Mouse (Mus musculus): Measurements from ENCODE around the gene Armh2. TPM values are rescaled to one million over a fixed set of nuclear protein-coding genes. Genes with fewer than 3 reads are reported as not detected.

The Armh2 gene
- polyA plus RNA-seq, 1 experiment from 2014 or later: not detected

- Histone ChIP-seq H3K9me3 (no peaks in the 10 kb centered on the region), H3K4me3 (replicated peaks) (no peak overlapping the region), H3K4me2 (replicated peaks) (no peak overlapping the region), H3K27ac (no peak overlapping the region), H3K36me3 (peaks cover 48% of the 10 kb centered on the region), H3K9ac (replicated peaks) (no peak overlapping the region), H3K4me1 (replicated peaks) (no peaks in the 10 kb centered on the region; the same call in 1 of the 2 replicates), H3K27me3 (peaks cover 14% of the 10 kb centered on the region; the same call in 1 of the 2 replicates)
- no peak for ATAC-seq
- WGBS: 79% methylated on average over 10 of the region's 10 CpGs
Observed at GRCm38 (mm10) chr13:24721502-24721901, 19.5 kb upstream of the Armh2 start.

- Histone ChIP-seq H3K4me3 (replicated peaks) (no peak overlapping the region), H3K9ac (replicated peaks) (no peak overlapping the region), H3K4me2 (replicated peaks) (no peak overlapping the region), H3K27me3 (peaks cover 18% of the 10 kb centered on the region; the same call in 1 of the 2 replicates), H3K9me3 (no peaks in the 10 kb centered on the region), H3K36me3 (peaks cover 37% of the 10 kb centered on the region), H3K4me1 (replicated peaks) (no peaks in the 10 kb centered on the region; the same call in 1 of the 2 replicates), H3K27ac (no peak overlapping the region)
- no peak for ATAC-seq
- WGBS: 57% methylated on average over 8 of the region's 8 CpGs
Observed at GRCm38 (mm10) chr13:24723699-24724394, 17.2 kb upstream of the Armh2 start.

- peaks cover 34% of the 10 kb centered on the region for H3K36me3 ChIP-seq
- H3K9ac ChIP-seq (replicated peaks): no peak overlapping the region
- no peaks in the 10 kb centered on the region; the same call in 1 of the 2 replicates for H3K4me1 ChIP-seq (replicated peaks)
- H3K4me3 ChIP-seq (replicated peaks): no peak overlapping the region
- ATAC-seq: no peak
- no peaks in the 10 kb centered on the region for H3K9me3 ChIP-seq
- H3K4me2 ChIP-seq (replicated peaks): no peak overlapping the region
- H3K27ac ChIP-seq: no peak overlapping the region
- H3K27me3 ChIP-seq: peaks cover 18% of the 10 kb centered on the region; the same call in 1 of the 2 replicates
- 62% methylated on average over 4 of the region's 4 CpGs for WGBS
Observed at GRCm38 (mm10) chr13:24724395-24724759, 16.7 kb upstream of the Armh2 start.

GRCm38 (mm10) chr13:24729128-24729527 lies 11.9 kb upstream of the Armh2 start:
- Histone ChIP-seq H3K27me3 (peaks cover 10% of the 10 kb centered on the region; the same call in 1 of the 2 replicates), H3K4me3 (replicated peaks) (no peak overlapping the region), H3K9ac (replicated peaks) (no peak overlapping the region), H3K9me3 (no peaks in the 10 kb centered on the region), H3K27ac (no peak overlapping the region), H3K4me2 (replicated peaks) (no peak overlapping the region), H3K36me3 (peaks cover 39% of the 10 kb centered on the region), H3K4me1 (replicated peaks) (no peaks in the 10 kb centered on the region; the same call in 1 of the 2 replicates)
- 90% methylated on average over 5 of the region's 5 CpGs for WGBS
- ATAC-seq: no peak

- no peak overlapping the region for H3K27ac ChIP-seq
- no peaks in the 10 kb centered on the region for H3K4me1 ChIP-seq (replicated peaks)
- H3K9ac ChIP-seq (replicated peaks): no peak overlapping the region
- H3K36me3 ChIP-seq: peaks cover 15% of the 10 kb centered on the region
- 84% methylated on average over 5 of the region's 5 CpGs for WGBS
- ATAC-seq: no peak
- no peak overlapping the region for H3K4me3 ChIP-seq (replicated peaks)
- no peak overlapping the region for H3K4me2 ChIP-seq (replicated peaks)
- no peaks in the 10 kb centered on the region for H3K27me3 ChIP-seq
- no peaks in the 10 kb centered on the region for H3K9me3 ChIP-seq
Observed at GRCm38 (mm10) chr13:24734502-24734901, 6.5 kb upstream of the Armh2 start.

- Histone ChIP-seq H3K9me3 (no peaks in the 10 kb centered on the region), H3K36me3 (peaks cover 9% of the 10 kb centered on the region), H3K27me3 (no peaks in the 10 kb centered on the region), H3K4me3 (replicated peaks) (no peak overlapping the region), H3K9ac (replicated peaks) (no peak overlapping the region), H3K4me1 (replicated peaks) (no peaks in the 10 kb centered on the region), H3K4me2 (replicated peaks) (no peak overlapping the region), H3K27ac (no peak overlapping the region)
- ATAC-seq: no peak
- 90% methylated on average over 6 of the region's 6 CpGs for WGBS
Observed at GRCm38 (mm10) chr13:24735608-24736131, 5.4 kb upstream of the Armh2 start.

- Histone ChIP-seq H3K4me2 (replicated peaks) (no peak overlapping the region), H3K9me3 (no peaks in the 10 kb centered on the region), H3K27ac (no peak overlapping the region), H3K27me3 (no peaks in the 10 kb centered on the region), H3K9ac (replicated peaks) (no peak overlapping the region), H3K4me3 (replicated peaks) (no peak overlapping the region), H3K4me1 (replicated peaks) (no peaks in the 10 kb centered on the region), H3K36me3 (peaks cover 11% of the 10 kb centered on the region; the same call in 1 of the 2 replicates)
- ATAC-seq: no peak
- WGBS: 91% methylated on average over 3 of the region's 3 CpGs
Observed at GRCm38 (mm10) chr13:24747823-24748222, 6.8 kb downstream of the Armh2 start.

- no peak overlapping the region for H3K9ac ChIP-seq (replicated peaks)
- H3K27ac ChIP-seq: no peak overlapping the region
- no peak for ATAC-seq
- WGBS: 90% methylated on average over 8 of the region's 8 CpGs
- H3K4me2 ChIP-seq (replicated peaks): no peak overlapping the region
- H3K27me3 ChIP-seq: no peaks in the 10 kb centered on the region
- H3K9me3 ChIP-seq: no peaks in the 10 kb centered on the region
- H3K4me3 ChIP-seq (replicated peaks): no peak overlapping the region
- no peaks in the 10 kb centered on the region for H3K4me1 ChIP-seq (replicated peaks)
- H3K36me3 ChIP-seq: peaks cover 23% of the 10 kb centered on the region
Observed at GRCm38 (mm10) chr13:24750807-24751206, 9.8 kb downstream of the Armh2 start.

- Histone ChIP-seq H3K4me1 (replicated peaks) (no peaks in the 10 kb centered on the region), H3K9ac (replicated peaks) (no peak overlapping the region)
- 91% methylated on average over 8 of the region's 8 CpGs for WGBS
Observed at GRCm38 (mm10) chr13:24751396-24751795, 10.4 kb downstream of the Armh2 start.

GRCm38 (mm10) chr13:24756756-24757155 lies 15.7 kb downstream of the Armh2 start:
- peaks cover 18% of the 10 kb centered on the region for H3K36me3 ChIP-seq
- H3K27me3 ChIP-seq: no peaks in the 10 kb centered on the region
- no peak overlapping the region for H3K27ac ChIP-seq
- H3K4me1 ChIP-seq (replicated peaks): peaks cover 10% of the 10 kb centered on the region
- no peak for ATAC-seq
- 92% methylated on average over 3 of the region's 3 CpGs for WGBS
- no peak overlapping the region for H3K4me3 ChIP-seq (replicated peaks)
- H3K9me3 ChIP-seq: no peaks in the 10 kb centered on the region
- no peak overlapping the region for H3K9ac ChIP-seq (replicated peaks)
- no peak overlapping the region for H3K4me2 ChIP-seq (replicated peaks)

More at GRCm38 (mm10) chr13:24751396-24751795, 10.4 kb downstream of the Armh2 start:
- Histone ChIP-seq H3K27me3 (no peaks in the 10 kb centered on the region), H3K36me3 (peaks cover 23% of the 10 kb centered on the region), H3K9me3 (no peaks in the 10 kb centered on the region), H3K4me2 (replicated peaks) (no peak overlapping the region), H3K4me3 (replicated peaks) (no peak overlapping the region), H3K27ac (no peak overlapping the region)
- no peak for ATAC-seq

- WGBS: 94% methylated on average over 12 of the region's 12 CpGs
- Histone ChIP-seq H3K9me3 (no peaks in the 10 kb centered on the region), H3K9ac (replicated peaks) (no peak overlapping the region), H3K36me3 (peaks cover 12% of the 10 kb centered on the region), H3K4me2 (replicated peaks) (no peak overlapping the region), H3K27me3 (no peaks in the 10 kb centered on the region), H3K27ac (no peak overlapping the region), H3K4me3 (replicated peaks) (no peak overlapping the region), H3K4me1 (replicated peaks) (peaks cover 10% of the 10 kb centered on the region)
- no peak for ATAC-seq
Observed at GRCm38 (mm10) chr13:24757820-24758564, 17.0 kb downstream of the Armh2 start.

GRCm38 (mm10) chr13:24759451-24759850 lies 18.4 kb downstream of the Armh2 start:
- 0 out of 2 replicates have a peak, but pooled peaks cover 7% of the 10 kb centered on the region for H3K36me3 ChIP-seq
- no peaks in the 10 kb centered on the region for H3K27me3 ChIP-seq
- H3K4me1 ChIP-seq (replicated peaks): peaks cover 10% of the 10 kb centered on the region
- ATAC-seq: no peak
- no peak overlapping the region for H3K4me2 ChIP-seq (replicated peaks)
- H3K4me3 ChIP-seq (replicated peaks): no peak overlapping the region
- no peak overlapping the region for H3K9ac ChIP-seq (replicated peaks)
- 96% methylated on average over 10 of the region's 10 CpGs for WGBS
- no peaks in the 10 kb centered on the region for H3K9me3 ChIP-seq
- no peak overlapping the region for H3K27ac ChIP-seq
